Mouse (Mus musculus): ENCODE measurements around the gene Tax1bp3.

- TF ChIP-seq POLR2A (IDR thresholded peaks at IDR 0.05; ENCODE audit: low read depth, low read length) (peak; percentile 71), CTCF (conservative IDR thresholded peaks at IDR 0.05; ENCODE audit: insufficient read depth, insufficient read length, low read depth, low read length) (no peak)
Measured at GRCm38 (mm10) chr11:73176608-73177508, at the start of gene Tax1bp3, which contains the start of gene Emc6.

All from kidney, adult 2 months (tissue).